Mouse (Mus musculus): ENCODE measurements around the gene Fcer1g.

DNA sequence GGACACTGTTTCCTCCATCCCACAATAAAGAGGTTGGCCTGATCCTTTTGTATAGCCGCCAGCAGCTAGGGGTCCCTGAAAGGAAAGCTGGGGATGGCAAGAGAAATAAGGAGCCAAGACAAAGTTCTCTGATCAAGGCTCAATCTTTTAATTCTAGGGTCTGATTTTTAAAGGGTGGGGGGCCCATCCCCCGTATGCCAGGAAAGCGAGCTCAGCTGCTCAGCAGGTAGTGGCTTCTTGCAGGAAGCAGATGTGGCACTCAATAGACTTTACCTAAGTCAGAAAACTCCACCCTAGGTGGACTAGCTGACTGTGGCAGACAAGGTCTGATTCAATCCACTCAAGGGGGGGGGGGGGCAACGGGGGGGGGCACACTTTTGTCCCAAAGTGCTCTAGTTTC is 7.4 kb downstream of the Fcer1g start:
- TF ChIP-seq EP300 (IDR thresholded peaks at IDR 0.05; ENCODE audit: insufficient read depth, low read depth, low read length) (no peak), POLR2A (IDR thresholded peaks at IDR 0.05; ENCODE audit: insufficient read depth, low read depth, low read length) (no peak)

Data from heart, adult 2 months (tissue).